ENCODE assay signal across 8 mouse cellular contexts in genomic region chr5:129007105-129007957, GRCm38 (mm10). TPM values are rescaled to one million over a fixed set of nuclear protein-coding genes. Genes with fewer than 3 reads are reported as not detected.
DNase-seq lines count a peak whose midpoint lies in the region; ATAC-seq and TF ChIP-seq lines count a peak whose summit lies in the region.

No protein-coding gene starts in this region.

- 52% methylated on average over 14 of the region's 14 CpGs for WGBS in hindbrain, postnatal 0 days
- 12% methylated on average over 14 of the region's 14 CpGs for WGBS in liver, embryonic 14.5 days (ENCODE audit: insufficient replicate concordance)
- WGBS in stomach, embryonic 15.5 days: 41% methylated on average over 14 of the region's 14 CpGs

- DNase-seq in hindbrain, postnatal 0 days (ENCODE audit: low spot score): no peak
- DNase-seq in liver, embryonic 14.5 days (ENCODE audit: low read depth in 3 of 3, low spot score in 3 of 3): peak; percentile 65 to 70 (median 67)
- no peak for DNase-seq in adrenal gland, postnatal 14 days
- no peak for DNase-seq in embryo, embryonic 10.5 days (ENCODE audit: low spot score)

- peaks cover 34% of the 10 kb centered on the region for H3K36me3 ChIP-seq in megakaryocyte, embryonic 14.5 days (replicated peaks; ENCODE audit: low read length)
- peaks cover 50% of the 10 kb centered on the region for H3K36me3 ChIP-seq in erythroblast, embryonic 14.5 days (ENCODE audit: control insufficient read depth)
- H3K36me3 ChIP-seq in hindbrain, postnatal 0 days (ENCODE audit: insufficient read depth, low read length): no peaks in the 10 kb centered on the region
- peaks cover 22% of the 10 kb centered on the region for H3K36me3 ChIP-seq in liver, embryonic 14.5 days (replicated peaks; ENCODE audit: control insufficient read depth, insufficient read depth, low read depth)
- H3K36me3 ChIP-seq in stomach, embryonic 15.5 days: no peaks in the 10 kb centered on the region

- no peaks in the 10 kb centered on the region for H3K9me3 ChIP-seq in megakaryocyte, embryonic 14.5 days
- no peaks in the 10 kb centered on the region for H3K9me3 ChIP-seq in erythroblast, embryonic 14.5 days (ENCODE audit: control insufficient read depth, low read length)
- no peaks in the 10 kb centered on the region for H3K9me3 ChIP-seq in hindbrain, postnatal 0 days (ENCODE audit: low read length)
- no peaks in the 10 kb centered on the region for H3K9me3 ChIP-seq in liver, embryonic 14.5 days (ENCODE audit: control insufficient read depth, low read length)
- H3K9me3 ChIP-seq in stomach, embryonic 15.5 days: no peaks in the 10 kb centered on the region

- peak overlapping the region; percentile 93 for H3K4me3 ChIP-seq in megakaryocyte, embryonic 14.5 days (replicated peaks)
- H3K4me3 ChIP-seq in erythroblast, embryonic 14.5 days (replicated peaks): peak overlapping the region; percentile 91
- peak overlapping the region; percentile 71 for H3K4me3 ChIP-seq in hindbrain, postnatal 0 days (ENCODE audit: low read length)
- peak overlapping the region; percentile 82 to 100 for H3K4me3 ChIP-seq in liver, embryonic 14.5 days (ENCODE audit: insufficient read depth in 1 of 2, low read depth in 2 of 2, low read length in 2 of 2)
- peak overlapping the region; percentile 63 for H3K4me3 ChIP-seq in stomach, embryonic 15.5 days (replicated peaks)

- H3K4me2 ChIP-seq in hindbrain, postnatal 0 days (ENCODE audit: low read depth, low read length): peak overlapping the region; percentile 90
- peak overlapping the region; percentile 94 for H3K4me2 ChIP-seq in liver, embryonic 14.5 days (ENCODE audit: low read depth)
- H3K4me2 ChIP-seq in stomach, embryonic 15.5 days: peak overlapping the region; percentile 87

- no peak for ATAC-seq in megakaryocyte, adult 5-6 weeks (ENCODE audit: poor library complexity, severe bottlenecking)
- ATAC-seq in hindbrain, postnatal 0 days: no peak
- peak; percentile 71 for ATAC-seq in liver, embryonic 14.5 days (ENCODE audit: insufficient read depth)
- ATAC-seq in stomach, embryonic 15.5 days (ENCODE audit: insufficient read depth, low FRiP score, low read depth): peak; percentile 37; the same call in 1 of the 2 replicates

- TF ChIP-seq EP300 in liver, embryonic 14.5 days (IDR thresholded peaks at IDR 0.05; ENCODE audit: low read depth): peak; percentile 79

- peak overlapping the region; percentile 60 for H3K27ac ChIP-seq in hindbrain, postnatal 0 days
- peak overlapping the region; percentile 92 for H3K27ac ChIP-seq in liver, embryonic 14.5 days
- no peak overlapping the region for H3K27ac ChIP-seq in stomach, embryonic 15.5 days

- H3K9ac ChIP-seq in hindbrain, postnatal 0 days (replicated peaks; ENCODE audit: low read length): peak overlapping the region; percentile 72
- H3K9ac ChIP-seq in liver, embryonic 14.5 days (replicated peaks): peak overlapping the region; percentile 97
- H3K9ac ChIP-seq in stomach, embryonic 15.5 days: peak overlapping the region; percentile 67; the same call in 1 of the 2 replicates

- TF ChIP-seq CTCF in hindbrain, postnatal 0 days (IDR thresholded peaks at IDR 0.05; ENCODE audit: low read depth): no peak
- no peak for TF ChIP-seq CTCF in liver, embryonic 14.5 days (IDR thresholded peaks at IDR 0.05; ENCODE audit: low read depth)

- no peaks in the 10 kb centered on the region for H3K27me3 ChIP-seq in megakaryocyte, embryonic 14.5 days (replicated peaks)
- no peaks in the 10 kb centered on the region for H3K27me3 ChIP-seq in erythroblast, embryonic 14.5 days (ENCODE audit: control insufficient read depth)
- H3K27me3 ChIP-seq in hindbrain, postnatal 0 days (ENCODE audit: insufficient read depth, low read length): no peaks in the 10 kb centered on the region
- H3K27me3 ChIP-seq in liver, embryonic 14.5 days (ENCODE audit: control insufficient read depth, insufficient read depth, low read length): no peaks in the 10 kb centered on the region
- no peaks in the 10 kb centered on the region for H3K27me3 ChIP-seq in stomach, embryonic 15.5 days (replicated peaks)

- H3K4me1 ChIP-seq in megakaryocyte, embryonic 14.5 days: peaks cover 85% of the 10 kb centered on the region
- H3K4me1 ChIP-seq in erythroblast, embryonic 14.5 days (ENCODE audit: control insufficient read depth): peaks cover 72% of the 10 kb centered on the region
- peaks cover 14% of the 10 kb centered on the region for H3K4me1 ChIP-seq in hindbrain, postnatal 0 days (ENCODE audit: insufficient read depth, low read length)
- H3K4me1 ChIP-seq in liver, embryonic 14.5 days (replicated peaks; ENCODE audit: control insufficient read depth in 2 of 2, insufficient read depth in 2 of 2, low read length in 1 of 2): peaks cover 40 to 47% of the 10 kb centered on the region in 2 experiments
- H3K4me1 ChIP-seq in stomach, embryonic 15.5 days: peaks cover 21% of the 10 kb centered on the region

RNA-seq across cellular contexts. Expression of gene Stx2, which starts 1.0 kb away (rescaled TPM):
- polyA plus RNA-seq in megakaryocyte, embryonic 14.5 days (2012; ENCODE audit: insufficient read depth, low replicate concordance): 12.8 and 23.7 TPM in 2 replicates
- total RNA-seq in megakaryocyte, adult 5-6 weeks (2015): 16.2 and 17.0 TPM in 2 replicates
- total RNA-seq in megakaryocyte, adult 5-6 weeks (2017): 18.3 and 32.9 TPM in 2 replicates
- polyA plus RNA-seq in erythroblast, embryonic 14.5 days (2012): 12.8 and 18.3 TPM in 2 replicates
- 14.1 and 16.3 TPM in 2 replicates for total RNA-seq in hindbrain, postnatal 0 days (2014; rRNA removed)
- 11.9 and 15.0 TPM in 2 replicates for polyA plus RNA-seq in hindbrain, postnatal 0 days (2015; fragmentation: Nextera tagmentation; extraction: Ambion mirVana)
- 66.6 and 75.0 TPM in 2 replicates for polyA plus RNA-seq in liver, embryonic 14.5 days (2012; rRNA removed)
- polyA plus RNA-seq in liver, embryonic 14.5 days (2014; fragmentation: Nextera tagmentation; extraction: Ambion mirVana): 68.1 and 74.2 TPM in 2 replicates
- polyA plus RNA-seq in stomach, embryonic 15.5 days (2015; fragmentation: Nextera tagmentation; extraction: Ambion mirVana): 26.3 and 34.6 TPM in 2 replicates
- total RNA-seq in adrenal gland, postnatal 14 days (2021): 27.1 and 27.5 TPM in 2 replicates

RNA-seq across cellular contexts. Expression of gene Ran, which starts 12.5 kb away (rescaled TPM):
- polyA plus RNA-seq in megakaryocyte, embryonic 14.5 days (2012; ENCODE audit: insufficient read depth, low replicate concordance): 3,634 and 3,734 TPM in 2 replicates
- total RNA-seq in megakaryocyte, adult 5-6 weeks (2015): 244 and 276 TPM in 2 replicates
- 240 and 264 TPM in 2 replicates for total RNA-seq in megakaryocyte, adult 5-6 weeks (2017)
- 624 and 816 TPM in 2 replicates for polyA plus RNA-seq in erythroblast, embryonic 14.5 days (2012)
- 156 and 159 TPM in 2 replicates for total RNA-seq in hindbrain, postnatal 0 days (2014; rRNA removed)
- polyA plus RNA-seq in hindbrain, postnatal 0 days (2015; fragmentation: Nextera tagmentation; extraction: Ambion mirVana): 304 and 314 TPM in 2 replicates
- 221 and 273 TPM in 2 replicates for polyA plus RNA-seq in liver, embryonic 14.5 days (2012; rRNA removed)
- polyA plus RNA-seq in liver, embryonic 14.5 days (2014; fragmentation: Nextera tagmentation; extraction: Ambion mirVana): 461 and 495 TPM in 2 replicates
- polyA plus RNA-seq in stomach, embryonic 15.5 days (2015; fragmentation: Nextera tagmentation; extraction: Ambion mirVana): 518 and 547 TPM in 2 replicates
- 212 and 219 TPM in 2 replicates for total RNA-seq in adrenal gland, postnatal 14 days (2021)

RNA-seq across cellular contexts. Expression of gene Rimbp2, which starts 54.0 kb away (rescaled TPM):
- polyA plus RNA-seq in megakaryocyte, embryonic 14.5 days (2012; ENCODE audit: insufficient read depth, low replicate concordance): 0.25 TPM in 1 of 2 replicates, not detected in the other
- not detected in 2 replicates for total RNA-seq in megakaryocyte, adult 5-6 weeks (2015)
- total RNA-seq in megakaryocyte, adult 5-6 weeks (2017): not detected in 2 replicates
- not detected in 2 replicates for polyA plus RNA-seq in erythroblast, embryonic 14.5 days (2012)
- total RNA-seq in hindbrain, postnatal 0 days (2014; rRNA removed): 18.9 and 20.9 TPM in 2 replicates
- polyA plus RNA-seq in hindbrain, postnatal 0 days (2015; fragmentation: Nextera tagmentation; extraction: Ambion mirVana): 4.5 and 4.6 TPM in 2 replicates
- 0.01 and 0.04 TPM in 2 replicates for polyA plus RNA-seq in liver, embryonic 14.5 days (2012; rRNA removed)
- polyA plus RNA-seq in liver, embryonic 14.5 days (2014; fragmentation: Nextera tagmentation; extraction: Ambion mirVana): not detected in 2 replicates
- 0.63 and 0.95 TPM in 2 replicates for polyA plus RNA-seq in stomach, embryonic 15.5 days (2015; fragmentation: Nextera tagmentation; extraction: Ambion mirVana)
- total RNA-seq in adrenal gland, postnatal 14 days (2021): 5.7 and 6.0 TPM in 2 replicates

Comparison
In these comparisons a context has a peak if more than half of its experiments do, and no peak if none do; other contexts are left out.
1. ATAC-seq: peak in liver, embryonic 14.5 days (single experiment) and stomach, embryonic 15.5 days (single experiment); none in megakaryocyte, adult 5-6 weeks (single experiment) and hindbrain, postnatal 0 days (single experiment).
2. DNase-seq: peak in liver, embryonic 14.5 days (3 of 3); none in hindbrain, postnatal 0 days (single experiment), adrenal gland, postnatal 14 days (single experiment) and embryo, embryonic 10.5 days (single experiment).
3. Peak in every context shown above with its lines, with median percentiles within 50 percentile points of each other: H3K4me3 ChIP-seq, H3K4me2 ChIP-seq and H3K9ac ChIP-seq.